Comparison of ENCODE assay signal across 10 mouse cellular contexts in genomic region chr4:105364496-105364895, GRCm38 (mm10).
DNase-seq lines count a peak whose midpoint lies in the region; ATAC-seq and TF ChIP-seq lines count a peak whose summit lies in the region.
"Had no signal": no experiment of that assay in that cellular context is flagged by ENCODE, and none has a peak within 500 bp of the region (broad histone marks: within the 10 kb centered on the region; RNA-seq: fewer than 3 reads in every experiment).

No protein-coding gene starts in this region.

- TF ChIP-seq EP300 in lung, postnatal 0 days (IDR thresholded peaks at IDR 0.05), result no peak
- peak; percentile 90 for TF ChIP-seq EP300 in heart, postnatal 0 days (IDR thresholded peaks at IDR 0.05; ENCODE audit: low read depth)

- DNase-seq in lung, postnatal 0 days (ENCODE audit: low spot score), result peak; percentile 50
- no peak for DNase-seq in lung, adult 2 months
- DNase-seq in brain, adult 2 months (ENCODE audit: low read depth, low spot score), result peak; percentile 43
- peak; percentile 66 for DNase-seq in heart, postnatal 0 days (ENCODE audit: low spot score)
- no peak for DNase-seq in retina, embryonic 14.5 days (ENCODE audit: low spot score)
- DNase-seq: gastrocnemius, postnatal 36 days; left cerebral cortex, postnatal 4 days; right cerebral cortex, postnatal 4 days had no signal

- no peaks in the 10 kb centered on the region for H3K4me1 ChIP-seq in lung, postnatal 0 days (ENCODE audit: insufficient read depth, low read depth, low read length)
- no peaks in the 10 kb centered on the region; the same call in 1 of the 2 replicates for H3K4me1 ChIP-seq in lung, adult 2 months (ENCODE audit: control insufficient read depth, insufficient read depth, low read length)
- peaks cover 14% of the 10 kb centered on the region for H3K4me1 ChIP-seq in heart, postnatal 0 days (ENCODE audit: control insufficient read depth, insufficient read depth)
- no peaks in the 10 kb centered on the region for H3K4me1 ChIP-seq in forebrain, embryonic 12.5 days

- H3K4me3 ChIP-seq in lung, postnatal 0 days (ENCODE audit: low read depth, low read length), result no peak overlapping the region
- no peak overlapping the region for H3K4me3 ChIP-seq in lung, adult 2 months (replicated peaks; ENCODE audit: extremely low read depth, low read depth, low read length)
- H3K4me3 ChIP-seq in heart, postnatal 0 days (ENCODE audit: low read depth, low read length), result no peak overlapping the region
- H3K4me3 ChIP-seq in myocyte, result no peak overlapping the region
- no peak overlapping the region for H3K4me3 ChIP-seq in forebrain, embryonic 12.5 days (replicated peaks)

- WGBS in lung, postnatal 0 days, result 44% methylated on average over 6 of the region's 6 CpGs
- 41% methylated on average over 6 of the region's 6 CpGs for WGBS in lung, adult 2 months
- WGBS in heart, postnatal 0 days, result 29% methylated on average over 6 of the region's 6 CpGs
- 85% methylated on average over 6 of the region's 6 CpGs for WGBS in forebrain, embryonic 12.5 days

- ATAC-seq in lung, postnatal 0 days, result peak; percentile 48
- ATAC-seq in heart, postnatal 0 days (ENCODE audit: insufficient read depth, low read depth), result peak; percentile 92
- no peak for ATAC-seq in forebrain, embryonic 12.5 days (ENCODE audit: low FRiP score)

- no peak overlapping the region for H3K4me2 ChIP-seq in lung, postnatal 0 days (replicated peaks; ENCODE audit: low read depth, low read length)
- no peak overlapping the region for H3K4me2 ChIP-seq in heart, postnatal 0 days (ENCODE audit: low read depth, low read length)
- H3K4me2 ChIP-seq in myocyte (ENCODE audit: low read depth), result peak overlapping the region; percentile 19
- no peak overlapping the region for H3K4me2 ChIP-seq in forebrain, embryonic 12.5 days

- H3K9me3 ChIP-seq in lung, postnatal 0 days (ENCODE audit: low read length), result no peaks in the 10 kb centered on the region
- H3K9me3 ChIP-seq in heart, postnatal 0 days (replicated peaks; ENCODE audit: control insufficient read depth, low read length), result no peaks in the 10 kb centered on the region
- no peaks in the 10 kb centered on the region for H3K9me3 ChIP-seq in forebrain, embryonic 12.5 days

- H3K27me3 ChIP-seq in lung, postnatal 0 days (replicated peaks; ENCODE audit: insufficient read depth, low read length), result no peaks in the 10 kb centered on the region
- no peaks in the 10 kb centered on the region for H3K27me3 ChIP-seq in heart, postnatal 0 days (ENCODE audit: control insufficient read depth, insufficient read depth, low read length)
- no peaks in the 10 kb centered on the region for H3K27me3 ChIP-seq in myocyte (ENCODE audit: control insufficient read depth, insufficient read depth, insufficient read length)
- H3K27me3 ChIP-seq in forebrain, embryonic 12.5 days, result no peaks in the 10 kb centered on the region

- no peaks in the 10 kb centered on the region for H3K79me2 ChIP-seq in myocyte (ENCODE audit: control insufficient read depth, insufficient read depth)

- no peak for TF ChIP-seq CTCF in lung, postnatal 0 days (IDR thresholded peaks at IDR 0.05)
- no peak for TF ChIP-seq CTCF in lung, adult 2 months (IDR thresholded peaks at IDR 0.05; ENCODE audit: insufficient read depth, low read length)
- TF ChIP-seq CTCF in heart, postnatal 0 days (IDR thresholded peaks at IDR 0.05; ENCODE audit: low read depth), result no peak

- H3K27ac ChIP-seq in lung, postnatal 0 days (ENCODE audit: low read length), result no peak overlapping the region
- peak overlapping the region; percentile 85 for H3K27ac ChIP-seq in heart, postnatal 0 days (ENCODE audit: low read depth)
- no peak overlapping the region for H3K27ac ChIP-seq in forebrain, embryonic 12.5 days

- H3K9ac ChIP-seq in lung, postnatal 0 days (replicated peaks; ENCODE audit: low read depth), result no peak overlapping the region
- no peak overlapping the region for H3K9ac ChIP-seq in heart, postnatal 0 days (replicated peaks; ENCODE audit: low read depth, low read length)
- no peak overlapping the region for H3K9ac ChIP-seq in forebrain, embryonic 12.5 days

- no peak for TF ChIP-seq POLR2A in lung, adult 2 months (IDR thresholded peaks at IDR 0.05; ENCODE audit: borderline replicate concordance, extremely low read depth, low read depth, low read length)
- no peak for TF ChIP-seq POLR2A in myocyte (IDR thresholded peaks at IDR 0.05; ENCODE audit: insufficient read length, low read depth)

- no peak overlapping the region for H3ac ChIP-seq in myocyte (ENCODE audit: control insufficient read depth, insufficient read length)

- no peaks in the 10 kb centered on the region for H3K36me3 ChIP-seq in lung, postnatal 0 days (ENCODE audit: insufficient read depth, low read length)
- H3K36me3 ChIP-seq in heart, postnatal 0 days (replicated peaks; ENCODE audit: control insufficient read depth, insufficient read depth, low read length), result no peaks in the 10 kb centered on the region
- no peaks in the 10 kb centered on the region for H3K36me3 ChIP-seq in myocyte (ENCODE audit: control insufficient read depth, insufficient read depth)
- no peaks in the 10 kb centered on the region for H3K36me3 ChIP-seq in forebrain, embryonic 12.5 days (replicated peaks)

TF ChIP-seq in myocyte, 11 proteins besides CTCF, POLR2A, EP300 and RAD21:
- TF ChIP-seq CEBPB (IDR thresholded peaks at IDR 0.05; ENCODE audit: insufficient read depth, poor library complexity, severe bottlenecking), result peak; percentile 59; the same call in 1 of the 2 replicates
- TF ChIP-seq MYOD1 (IDR thresholded peaks at IDR 0.05; ENCODE audit: control insufficient read depth in 1 of 3, insufficient read length in 2 of 3, low read depth in 2 of 3), result peak in 1 of 3 experiments; percentile 17
- no peak for TF ChIP-seq POLR2AphosphoS2 (IDR thresholded peaks at IDR 0.05; ENCODE audit: insufficient read length, low read depth)

Comparison
In these comparisons a context has a peak if more than half of its experiments do, and no peak if none do; other contexts are left out.
1. DNase-seq: peak in lung, postnatal 0 days (single experiment), brain, adult 2 months (single experiment) and heart, postnatal 0 days (single experiment); none in lung, adult 2 months (single experiment) and retina, embryonic 14.5 days (single experiment).